Mouse (Mus musculus): ENCODE results near the gene Filip1l.

The Filip1l gene

GRCm38 (mm10) chr16:57485265-57485664 lies 132.4 kb downstream of the Filip1l start:
- DNase-seq, result no peak

DNA sequence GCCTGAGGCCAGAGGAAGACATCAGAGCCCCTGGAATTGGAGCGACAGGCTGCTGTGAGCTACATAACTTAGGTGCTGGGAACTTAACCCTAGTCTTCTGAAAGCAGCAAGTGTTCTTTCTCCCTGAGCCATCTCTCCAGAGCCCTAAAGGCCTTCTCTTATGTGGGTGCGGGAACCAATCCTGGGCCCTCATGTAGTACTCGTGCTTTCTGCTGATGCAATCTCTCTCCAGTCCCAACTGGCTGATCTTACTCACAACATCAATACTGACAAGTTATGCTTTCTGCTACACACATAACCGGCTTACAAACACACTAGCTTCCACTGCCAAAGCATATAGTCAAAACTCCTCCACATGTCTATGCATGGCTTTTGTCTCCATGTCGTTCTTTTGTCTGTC lies 133.4 kb downstream of the Filip1l start:
- DNase-seq, result no peak

- DNase-seq, result no peak
Measured at GRCm38 (mm10) chr16:57488661-57489060, 135.8 kb downstream of the Filip1l start.

DNA sequence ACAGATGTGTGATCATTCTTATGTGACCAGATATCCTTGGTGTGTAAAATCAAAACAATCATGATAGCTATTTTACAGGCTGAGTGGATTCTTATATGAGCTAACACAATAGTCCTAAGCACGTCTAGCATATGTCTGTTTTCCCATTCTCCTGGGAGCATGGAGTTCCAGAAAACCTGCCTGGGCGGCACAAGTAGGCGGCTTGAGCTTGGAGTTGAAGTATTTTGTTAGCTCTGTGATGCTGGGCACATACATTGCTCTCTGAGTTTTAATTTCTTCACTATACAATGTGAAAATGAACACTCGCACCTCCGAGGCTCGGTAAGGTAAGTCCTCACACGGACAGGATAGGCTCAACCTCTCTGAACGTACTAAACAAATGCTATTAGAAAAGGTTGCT lies 137.8 kb downstream of the Filip1l start:
- DNase-seq, result no peak

DNA sequence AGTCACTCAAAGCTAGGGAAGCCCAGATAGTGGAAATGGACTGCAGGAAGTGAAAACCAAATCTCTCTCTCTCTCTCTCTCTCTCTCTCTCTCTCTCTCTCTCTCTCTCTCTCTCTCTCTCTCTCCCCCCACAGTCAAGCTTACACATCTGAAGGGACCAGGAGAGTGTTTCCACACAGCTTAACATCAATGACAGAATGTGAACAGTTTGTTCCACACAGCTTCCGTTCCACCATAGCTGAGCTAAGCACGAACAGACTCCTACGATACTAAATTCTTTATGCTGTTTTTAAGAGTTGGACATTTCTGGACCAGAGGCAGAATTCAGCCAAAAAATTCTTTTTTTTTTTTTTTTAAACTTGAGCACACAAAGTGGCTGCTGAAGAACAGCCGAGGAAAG lies 139.0 kb downstream of the Filip1l start:
- no peak for DNase-seq

- DNase-seq, result no peak
Measured at GRCm38 (mm10) chr16:57495476-57496203, 142.7 kb downstream of the Filip1l start.

DNA sequence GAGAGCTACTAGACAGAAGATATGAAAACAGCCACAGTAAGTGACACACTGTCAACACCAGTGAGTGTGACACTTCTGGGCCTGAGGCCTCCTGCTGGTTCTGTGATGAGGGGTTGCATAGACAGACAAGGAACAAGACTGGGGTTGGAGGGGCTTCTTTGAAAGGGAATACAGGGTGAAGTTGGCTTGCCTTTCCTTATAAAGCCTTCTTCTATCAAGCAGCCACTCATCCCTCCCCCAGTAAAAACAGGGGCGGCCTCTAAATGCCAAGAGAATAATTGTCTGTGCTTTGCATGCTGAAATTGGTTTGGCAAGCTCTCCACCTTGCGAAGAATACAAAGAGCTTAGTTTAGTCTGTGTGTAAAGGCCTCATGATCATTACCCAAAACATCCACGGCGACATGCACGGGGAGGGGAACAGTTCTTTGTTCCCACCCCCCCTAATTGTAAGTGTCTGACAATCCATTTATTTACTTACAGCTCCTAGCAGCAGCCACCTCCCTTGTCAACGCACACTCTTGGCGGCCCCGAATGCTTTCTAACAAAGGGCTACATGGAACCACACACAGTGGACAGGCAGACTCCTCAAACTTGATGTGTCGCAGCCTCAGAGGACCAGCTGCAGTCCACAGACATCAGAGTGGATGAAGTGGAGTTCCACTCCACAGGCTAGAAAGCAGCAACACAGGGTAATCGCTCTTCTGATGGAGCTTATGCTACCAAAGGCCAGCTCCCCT lies 143.7 kb downstream of the Filip1l start:
- DNase-seq, result no peak

DNA sequence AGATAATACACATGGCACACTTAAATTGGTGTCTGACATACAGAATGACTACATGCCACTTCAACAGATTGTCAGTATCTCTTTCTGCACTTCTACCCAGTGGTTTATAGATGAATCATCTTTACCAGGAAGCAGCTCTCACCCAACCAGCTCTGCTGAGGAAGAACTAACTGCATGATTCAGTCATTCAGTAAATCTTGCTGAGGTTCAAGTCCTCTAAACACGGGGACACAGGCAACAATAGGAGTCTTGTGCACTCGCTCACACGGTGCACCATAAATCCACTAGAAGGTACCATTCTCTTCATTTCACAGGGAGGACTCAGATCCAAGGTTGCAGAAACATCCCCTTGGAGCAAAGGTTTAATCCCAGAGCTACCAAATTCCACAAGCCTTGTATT lies 148.0 kb downstream of the Filip1l start:
- DNase-seq, result no peak

GRCm38 (mm10) chr16:57502230-57502629 lies 149.3 kb downstream of the Filip1l start:
- DNase-seq, result no peak

- no peak for DNase-seq
Measured at GRCm38 (mm10) chr16:57502761-57503160, 149.9 kb downstream of the Filip1l start.

GRCm38 (mm10) chr16:57504728-57505127 lies 151.8 kb downstream of the Filip1l start:
- no peak for DNase-seq

- no peak for DNase-seq
Measured at GRCm38 (mm10) chr16:57506133-57506532, 153.2 kb downstream of the Filip1l start.

- no peak for DNase-seq
Measured at GRCm38 (mm10) chr16:57508351-57508750, 155.5 kb downstream of the Filip1l start.

DNA sequence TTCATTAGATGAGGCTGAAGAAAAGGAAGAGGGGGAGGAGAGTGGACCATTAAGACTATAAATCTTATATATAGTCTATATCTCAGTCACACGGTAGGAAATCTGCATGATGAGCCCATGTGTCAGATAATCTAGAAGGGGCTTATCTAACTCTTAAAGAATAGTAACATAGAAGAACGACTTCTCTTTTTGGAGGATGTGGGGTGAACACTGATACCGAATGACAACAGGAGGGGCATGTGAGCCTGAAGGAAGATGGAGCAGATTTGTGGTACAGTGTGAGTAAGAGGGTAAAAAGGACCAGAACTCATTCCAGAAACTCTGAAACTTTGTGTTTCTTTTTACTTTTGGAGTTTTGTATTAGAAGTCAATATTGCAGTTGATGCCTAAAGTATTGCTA lies 156.2 kb downstream of the Filip1l start:
- no peak for DNase-seq

DNA sequence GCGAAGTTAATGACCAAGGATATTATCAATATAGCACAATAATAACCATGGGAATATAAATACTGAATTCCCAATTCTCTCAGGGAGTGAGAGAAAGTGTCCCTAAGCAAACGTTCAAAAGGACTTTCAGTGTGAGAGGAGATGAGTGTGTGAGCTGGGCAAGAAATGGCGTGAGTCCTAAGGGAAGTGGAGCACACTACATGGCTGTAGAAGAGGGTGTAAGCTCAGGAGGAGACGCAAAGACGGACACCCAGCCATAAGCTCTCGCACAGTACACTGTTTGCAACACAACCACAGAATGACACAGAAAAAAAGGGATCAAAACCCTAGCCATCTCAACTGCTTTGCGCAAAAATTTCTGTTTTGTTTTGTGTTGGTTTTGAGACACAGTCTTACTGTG lies 160.7 kb downstream of the Filip1l start:
- no peak for DNase-seq

GRCm38 (mm10) chr16:57514371-57514770 lies 161.5 kb downstream of the Filip1l start:
- no peak for DNase-seq

GRCm38 (mm10) chr16:57515636-57516035 lies 162.7 kb downstream of the Filip1l start:
- DNase-seq, result no peak

DNA sequence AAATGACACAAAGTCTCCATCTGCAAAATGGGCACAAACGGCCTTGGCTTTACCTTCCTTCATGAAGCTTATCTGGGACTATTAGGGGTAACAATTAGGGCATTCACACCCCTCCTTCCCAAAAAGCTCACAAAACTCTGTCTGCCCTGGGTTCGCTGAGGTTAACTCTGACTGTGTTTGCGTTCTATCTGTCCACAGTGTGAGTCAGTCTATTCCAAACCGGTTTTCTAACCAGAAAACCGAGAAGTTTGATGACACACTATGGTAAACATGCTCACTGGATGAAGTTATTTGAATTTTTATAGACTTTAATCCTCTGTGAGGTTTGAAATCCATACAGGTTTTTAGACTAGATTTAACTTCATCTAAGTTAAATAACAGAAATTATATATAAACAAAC lies 172.2 kb downstream of the Filip1l start:
- DNase-seq, result no peak

- no peak for DNase-seq
Measured at GRCm38 (mm10) chr16:57525476-57525875, 172.6 kb downstream of the Filip1l start.

DNA sequence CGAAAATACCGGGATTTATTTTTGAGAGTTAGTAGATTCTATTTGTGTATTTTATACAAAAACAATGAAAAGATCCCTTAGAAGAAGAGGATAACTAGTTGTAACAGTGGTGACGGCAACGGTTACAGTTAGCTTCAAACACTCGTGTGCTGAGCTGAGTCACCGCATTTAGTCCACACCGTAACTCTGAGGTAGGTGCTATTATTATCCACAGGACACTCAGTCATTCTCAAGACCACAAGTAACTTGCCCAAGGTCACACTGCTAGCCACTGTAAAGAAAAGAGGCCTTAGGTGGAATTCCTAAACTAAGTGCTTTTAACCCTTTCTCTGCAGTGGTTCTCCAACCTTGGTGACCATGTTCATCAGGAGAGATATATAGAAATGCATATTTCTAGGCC lies 174.0 kb downstream of the Filip1l start:
- DNase-seq, result no peak

- DNase-seq, result no peak
Measured at GRCm38 (mm10) chr16:57528457-57528856, 175.6 kb downstream of the Filip1l start.

DNA sequence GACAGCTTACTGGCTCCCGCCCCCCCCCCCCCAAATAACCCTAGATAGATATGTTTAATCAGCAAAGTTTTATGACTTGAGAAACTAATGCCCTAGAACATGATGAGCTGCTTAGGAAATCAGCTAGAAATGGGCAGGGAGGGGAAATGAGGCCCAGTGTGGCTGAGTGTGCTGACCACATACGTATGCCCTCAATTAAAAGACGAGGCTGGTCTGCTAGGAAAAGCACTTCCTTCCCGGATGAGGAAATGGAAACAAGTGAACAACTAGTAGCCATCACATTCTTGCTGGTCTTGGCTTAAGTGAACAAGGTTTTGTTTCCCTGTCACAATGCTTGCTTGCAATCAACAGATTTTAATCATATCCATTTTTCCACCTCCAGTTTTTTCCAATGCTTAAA lies 177.7 kb downstream of the Filip1l start:
- DNase-seq, result no peak

DNA sequence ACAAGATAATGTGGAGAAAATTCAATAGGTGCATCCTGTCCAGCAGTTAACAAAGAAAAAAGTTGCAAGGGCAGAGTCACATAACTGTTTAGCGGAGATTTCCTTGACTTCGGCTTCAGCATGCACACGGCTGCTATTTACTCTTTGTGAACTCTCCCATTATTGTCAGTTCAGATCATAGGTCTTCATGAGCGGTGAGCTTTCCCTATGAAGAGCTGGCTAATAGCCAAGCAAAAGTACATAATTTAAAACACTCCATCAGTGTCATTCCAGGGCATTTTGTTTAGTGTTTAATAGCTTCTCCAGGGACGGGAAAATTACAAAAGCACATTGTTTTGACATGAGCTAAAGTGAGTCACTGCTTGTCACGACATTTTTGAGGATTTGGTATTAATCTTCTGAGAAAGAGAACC lies 179.2 kb downstream of the Filip1l start:
- no peak for DNase-seq

DNA sequence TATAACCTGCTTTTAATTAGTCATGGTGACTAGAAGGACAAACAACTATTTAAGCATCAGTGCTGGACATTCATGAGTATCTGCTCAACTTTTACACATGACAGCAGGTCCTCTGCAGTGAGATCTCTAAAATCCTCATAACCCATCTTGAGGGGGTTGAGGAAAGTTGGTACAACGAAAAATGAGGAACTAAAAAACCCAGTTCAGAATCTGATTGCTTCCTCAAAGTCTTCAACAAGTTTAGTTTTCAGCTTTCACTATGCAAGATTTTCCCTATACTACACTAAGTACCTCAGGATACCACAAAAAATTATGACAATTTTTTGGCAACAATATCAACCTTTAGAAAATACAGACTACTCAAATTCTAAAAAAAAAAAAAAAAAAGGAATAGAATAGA lies 181.5 kb downstream of the Filip1l start:
- DNase-seq, result no peak

DNA sequence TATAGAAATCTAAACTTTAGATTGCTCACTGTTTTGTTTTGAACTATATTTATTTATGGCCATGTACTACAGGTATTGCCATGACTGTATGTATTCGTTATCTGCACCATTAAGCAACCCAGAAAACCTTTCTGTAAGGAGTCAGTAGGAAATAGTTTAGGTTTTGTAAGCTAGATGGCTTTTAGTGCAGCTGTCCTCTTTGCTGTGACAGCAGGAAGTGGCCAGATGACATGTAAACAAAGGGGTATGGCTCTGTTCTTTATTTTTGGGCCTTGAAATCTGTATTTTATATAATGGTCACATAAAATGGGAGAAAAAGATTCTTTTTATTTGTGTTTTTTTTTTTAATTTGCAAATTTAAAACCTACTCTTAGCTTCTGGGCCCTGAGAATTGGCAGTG lies 181.9 kb downstream of the Filip1l start:
- DNase-seq, result no peak
